Mouse (Mus musculus) MEL (cell line): Measurements from ENCODE around the gene Dgkg. TPM values are rescaled to one million over a fixed set of nuclear protein-coding genes. Genes with fewer than 3 reads are reported as not detected.

Experiments used
- DNase-seq: peaks from one replicate; pipeline ENCODE4 v3.0.0; 2011; ENCODE audit warnings: low read depth, low spot score
- H3K27ac ChIP-seq: 2 replicates; pipeline ENCODE4 v1.5.1; 2012; ENCODE audit warnings: low read depth, mild to moderate bottlenecking, control low read depth, low read length, moderate library complexity; ENCODE audit not compliant: control insufficient read depth
- H3K27me3 ChIP-seq, 2 experiments: fragments of 150-350 bp in 1 of 2; sonication (generic) in 1 of 2; 2 replicates each; pipeline ENCODE4 v1.6.1; 2012; ENCODE audit warnings: low read length in 2 of 2, mild to moderate bottlenecking in 2 of 2, improper control_type of control experiment in 1 of 2, moderate library complexity in 1 of 2; ENCODE audit not compliant: insufficient read depth in 2 of 2, control insufficient read depth in 1 of 2
- H3K36me3 ChIP-seq, 2 experiments: 2 replicates each; pipeline ENCODE4 v1.6.1; 2012 to 2014; ENCODE audit warnings: low read length in 2 of 2, improper control_type of control experiment in 1 of 2, inconsistent platforms in 1 of 2, mild to moderate bottlenecking in 1 of 2; ENCODE audit not compliant: insufficient read depth in 2 of 2, control insufficient read depth in 1 of 2
- H3K4me1 ChIP-seq, 2 experiments: fragments of 150-350 bp in 1 of 2; sonication (generic) in 1 of 2; 2 replicates each; pipeline ENCODE4 v1.6.1; 2012; ENCODE audit warnings: low read length in 2 of 2, improper control_type of control experiment in 1 of 2, mild to moderate bottlenecking in 1 of 2; ENCODE audit not compliant: insufficient read depth in 2 of 2, control insufficient read depth in 1 of 2
- H3K4me3 ChIP-seq, 2 experiments: fragments of 150-350 bp in 1 of 2; sonication (generic) in 1 of 2; 2 replicates each; pipeline ENCODE4 v1.5.1; 2012; ENCODE audit warnings: low read depth in 2 of 2, low read length in 2 of 2, mild to moderate bottlenecking in 2 of 2, moderate library complexity in 2 of 2, control low read depth in 1 of 2, improper control_type of control experiment in 1 of 2; ENCODE audit not compliant: control insufficient read depth in 1 of 2, insufficient read depth in 1 of 2
- H3K79me2 ChIP-seq: 2 replicates; pipeline ENCODE4 v1.6.1; 2012; ENCODE audit warnings: mild to moderate bottlenecking, low read length, moderate library complexity; ENCODE audit not compliant: control insufficient read depth, poor library complexity, insufficient read depth
- H3K9ac ChIP-seq: 2 replicates; pipeline ENCODE4 v1.6.1; 2012; ENCODE audit warnings: low read depth, mild to moderate bottlenecking, control low read depth, low read length, moderate library complexity; ENCODE audit not compliant: control insufficient read depth, poor library complexity, severe bottlenecking
- H3K9me3 ChIP-seq: fragments of 150-350 bp; sonication (generic); replicated peaks from 2 replicates; pipeline ENCODE4 v1.6.1; 2012; ENCODE audit warnings: mild to moderate bottlenecking, low read length, improper control_type of control experiment, moderate library complexity; ENCODE audit not compliant: insufficient read depth
- CHD1 ChIP-seq: IDR thresholded peaks from 2 replicates; pipeline ENCODE4 v1.6.1; 2012; ENCODE audit warnings: low read depth, mild to moderate bottlenecking, inconsistent platforms, low read length, improper control_type of control experiment
- CTCF ChIP-seq, 3 experiments: IDR thresholded peaks in 2 of 3; conservative IDR thresholded peaks in 1 of 3; 2 replicates each; pipeline ENCODE4 v1.5.1; 2011 to 2012; ENCODE audit warnings: low read length in 3 of 3, low read depth in 2 of 3, mild to moderate bottlenecking in 2 of 3, improper control_type of control experiment in 1 of 3, inconsistent platforms in 1 of 3, mixed read lengths in 1 of 3, moderate library complexity in 1 of 3; ENCODE audit not compliant: control insufficient read depth in 1 of 3, insufficient read depth in 1 of 3, poor library complexity in 1 of 3, severe bottlenecking in 1 of 3
- E2F4 ChIP-seq: IDR thresholded peaks from 2 replicates; pipeline ENCODE4 v1.6.1; 2011; ENCODE audit warnings: low read depth, low read length, improper control_type of control experiment, borderline replicate concordance
- ELF1 ChIP-seq: IDR thresholded peaks from 2 replicates; pipeline ENCODE4 v1.6.1; 2014; ENCODE audit warnings: low read depth, mild to moderate bottlenecking, inconsistent platforms, low read length, improper control_type of control experiment, moderate library complexity
- EP300 ChIP-seq, 2 experiments: IDR thresholded peaks; 2 replicates each; pipeline ENCODE4 v1.6.1; 2011; ENCODE audit warnings: improper control_type of control experiment in 2 of 2, low read length in 2 of 2, low read depth in 1 of 2, mild to moderate bottlenecking in 1 of 2
- JUND ChIP-seq: IDR thresholded peaks from 2 replicates; pipeline ENCODE4 v1.6.1; 2011; ENCODE audit warnings: low read depth, mild to moderate bottlenecking, improper control_type of control experiment, low read length
- MAFK ChIP-seq: IDR thresholded peaks from 2 replicates; pipeline ENCODE4 v1.6.1; 2011; ENCODE audit warnings: low read depth, mild to moderate bottlenecking, low read length, improper control_type of control experiment, borderline replicate concordance
- MAZ ChIP-seq: IDR thresholded peaks from 2 replicates; pipeline ENCODE4 v1.6.1; 2012; ENCODE audit warnings: low read depth, mild to moderate bottlenecking, inconsistent platforms, low read length, improper control_type of control experiment
- MYB ChIP-seq: IDR thresholded peaks from 2 replicates; pipeline ENCODE4 v1.6.1; 2011; ENCODE audit warnings: mild to moderate bottlenecking, low read depth, low read length, improper control_type of control experiment
- MYC ChIP-seq: IDR thresholded peaks from 2 replicates; pipeline ENCODE4 v1.6.1; 2011; ENCODE audit warnings: low read depth, mild to moderate bottlenecking, low read length, improper control_type of control experiment, moderate library complexity
- NELFE ChIP-seq: IDR thresholded peaks from 2 replicates; pipeline ENCODE4 v1.6.1; 2011; ENCODE audit warnings: low read depth, low read length, improper control_type of control experiment
- POLR2AphosphoS5 ChIP-seq: IDR thresholded peaks from 2 replicates; pipeline ENCODE4 v1.6.1; 2012; ENCODE audit warnings: low read depth, borderline replicate concordance, mild to moderate bottlenecking, inconsistent platforms, low read length, moderate library complexity, mixed read lengths
- RCOR1 ChIP-seq: IDR thresholded peaks from 2 replicates; pipeline ENCODE4 v1.6.1; 2012; ENCODE audit warnings: low read depth, mild to moderate bottlenecking, inconsistent platforms, low read length, improper control_type of control experiment
- SMC3 ChIP-seq: IDR thresholded peaks from 2 replicates; pipeline ENCODE4 v1.6.1; 2011; ENCODE audit warnings: low read depth, low read length, improper control_type of control experiment
- UBTF ChIP-seq: IDR thresholded peaks from 2 replicates; pipeline ENCODE4 v1.6.1; 2012; ENCODE audit warnings: low read depth, mild to moderate bottlenecking, inconsistent platforms, low read length, improper control_type of control experiment, moderate library complexity, borderline replicate concordance; ENCODE audit not compliant: insufficient read depth
- polyA plus RNA-seq, 2 experiments: library from polyadenylated mRNA; stranded (reverse) in 1 of 2; unstranded in 1 of 2; fragments of >175 nt in 1 of 2; fragments of >200 nt in 1 of 2; gene quantifications; 2 replicates each; pipeline versions ENCODE4 v1.2.1 to v1.2.4; 2012; ENCODE audit warnings: low replicate concordance in 2 of 2, low read depth in 1 of 2; ENCODE audit not compliant: insufficient read length in 2 of 2, insufficient read depth in 1 of 2, missing spikeins in 1 of 2
- total RNA-seq: library from RNA; depleted of rRNA; stranded (reverse); fragments of 300-350 nt; gene quantifications from 2 replicates; pipeline ENCODE4 v1.2.3, GENCODE M21; 2012

The Dgkg gene
- total and polyA plus RNA-seq, 3 experiments = not detected

GRCm38 (mm10) chr16:22467111-22467510 is 189.9 kb downstream of the Dgkg start:
- Histone ChIP-seq H3K27ac (no peak overlapping the region), H3K4me1 (no peaks in the 10 kb centered on the region), H3K9me3 (no peaks in the 10 kb centered on the region), H3K36me3 (no peaks in the 10 kb centered on the region), H3K4me3 (no peak overlapping the region), H3K79me2 (no peaks in the 10 kb centered on the region), H3K9ac (no peak overlapping the region), H3K27me3 (no peaks in the 10 kb centered on the region; a peak in 1 of 4 replicates)
- no peak for DNase-seq
- TF ChIP-seq JUND (no peak), MYC (no peak), EP300 (IDR thresholded peaks at IDR 0.05; ENCODE audit: low read depth in 1 of 2, low read length in 2 of 2) (no peak), SMC3 (no peak), ELF1 (no peak), CHD1 (no peak), CTCF (IDR thresholded peaks at IDR 0.05 in 2 of 3, conservative IDR thresholded peaks at IDR 0.05 in 1 of 3; ENCODE audit: control insufficient read depth in 1 of 3, insufficient read depth in 1 of 3, low read depth in 2 of 3, low read length in 3 of 3, poor library complexity in 1 of 3, severe bottlenecking in 1 of 3) (no peak), POLR2AphosphoS5 (no peak), MAFK (no peak)

- H3K27me3 ChIP-seq = no peaks in the 10 kb centered on the region; a peak in 1 of 4 replicates
- H3K79me2 ChIP-seq = no peaks in the 10 kb centered on the region
- H3K27ac ChIP-seq = no peak overlapping the region
- no peak for TF ChIP-seq CHD1
- H3K36me3 ChIP-seq = no peaks in the 10 kb centered on the region
- no peak overlapping the region for H3K9ac ChIP-seq
- H3K4me3 ChIP-seq = no peak overlapping the region
- H3K4me1 ChIP-seq = no peaks in the 10 kb centered on the region
- no peaks in the 10 kb centered on the region for H3K9me3 ChIP-seq
- DNase-seq = no peak
Measured at GRCm38 (mm10) chr16:22466381-22466780, 190.6 kb downstream of the Dgkg start.

- DNase-seq = no peak
- TF ChIP-seq NELFE = no peak
- TF ChIP-seq E2F4 = no peak
- TF ChIP-seq MAZ = no peak
- no peak for TF ChIP-seq RCOR1
- TF ChIP-seq MYB = no peak
- TF ChIP-seq MYC = no peak
- TF ChIP-seq UBTF = no peak
- Histone ChIP-seq H3K27ac (no peak overlapping the region), H3K4me3 (no peak overlapping the region), H3K79me2 (no peaks in the 10 kb centered on the region), H3K4me1 (no peaks in the 10 kb centered on the region), H3K27me3 (no peaks in the 10 kb centered on the region; a peak in 1 of 4 replicates), H3K36me3 (no peaks in the 10 kb centered on the region), H3K9me3 (no peaks in the 10 kb centered on the region), H3K9ac (no peak overlapping the region)
Measured at GRCm38 (mm10) chr16:22462220-22462619, 194.8 kb downstream of the Dgkg start.
